Mouse (Mus musculus): ENCODE data around the gene Dlg2.

Dlg2 gene

GRCm38 (mm10) chr7:90476313-90477245, at the start of gene Dlg2:
Gene Dlg2, plus strand, starts transcription at chr7:90476672.
- no peak for DNase-seq (ENCODE audit: low spot score)

- no peak for DNase-seq (ENCODE audit: low spot score)
Observed at GRCm38 (mm10) chr7:90427006-90427405, 49.5 kb upstream of the Dlg2 start.

GRCm38 (mm10) chr7:90432221-90432620, 44.3 kb upstream of the Dlg2 start:
- no peak for DNase-seq (ENCODE audit: low spot score)

- no peak for DNase-seq (ENCODE audit: low spot score)
Observed at GRCm38 (mm10) chr7:90440044-90440443, 36.4 kb upstream of the Dlg2 start.

- no peak for DNase-seq (ENCODE audit: low spot score)
Observed at GRCm38 (mm10) chr7:90442070-90442469, 34.4 kb upstream of the Dlg2 start.

- DNase-seq (ENCODE audit: low spot score): peak; percentile 76
Observed at GRCm38 (mm10) chr7:90442518-90443080, 33.9 kb upstream of the Dlg2 start, which contains the start of gene Crebzf. Gene Crebzf, plus strand, starts transcription at chr7:90442729.

GRCm38 (mm10) chr7:90443101-90444091, 33.1 kb upstream of the Dlg2 start:
- DNase-seq (ENCODE audit: low spot score): peak; percentile 50

- DNase-seq (ENCODE audit: low spot score): no peak
Observed at GRCm38 (mm10) chr7:90444206-90444605, 32.3 kb upstream of the Dlg2 start.

GRCm38 (mm10) chr7:90456149-90456844, 20.2 kb upstream of the Dlg2 start:
- DNase-seq (ENCODE audit: low spot score): no peak

- peak; percentile 59 for DNase-seq (ENCODE audit: low spot score)
Observed at GRCm38 (mm10) chr7:90456845-90457468, 19.5 kb upstream of the Dlg2 start, which contains the start of gene Tmem126a. Gene Tmem126a, minus strand, starts transcription at chr7:90457229.

- no peak for DNase-seq (ENCODE audit: low spot score)
Observed at GRCm38 (mm10) chr7:90457517-90457916, 19.0 kb upstream of the Dlg2 start.

- no peak for DNase-seq (ENCODE audit: low spot score)
Observed at GRCm38 (mm10) chr7:90460330-90460729, 16.1 kb upstream of the Dlg2 start.

- no peak for DNase-seq (ENCODE audit: low spot score)
Observed at GRCm38 (mm10) chr7:90460930-90461329, 15.5 kb upstream of the Dlg2 start.

- no peak for DNase-seq (ENCODE audit: low spot score)
Observed at GRCm38 (mm10) chr7:90461441-90461840, 15.0 kb upstream of the Dlg2 start.

GRCm38 (mm10) chr7:90473511-90473910, 3.0 kb upstream of the Dlg2 start:
- no peak for DNase-seq (ENCODE audit: low spot score)

- DNase-seq (ENCODE audit: low spot score): peak; percentile 97
Observed at GRCm38 (mm10) chr7:90475793-90476312, 619 bp upstream of the Dlg2 start, which contains the start of gene Tmem126b. Gene Tmem126b, minus strand, starts transcription at chr7:90476001.

GRCm38 (mm10) chr7:90482607-90483006, 6.1 kb downstream of the Dlg2 start:
- no peak for DNase-seq (ENCODE audit: low spot score)

GRCm38 (mm10) chr7:90508124-90508523, 31.7 kb downstream of the Dlg2 start:
- DNase-seq (ENCODE audit: low spot score): no peak

- no peak for DNase-seq (ENCODE audit: low spot score)
Observed at GRCm38 (mm10) chr7:90512293-90512692, 35.8 kb downstream of the Dlg2 start.

All from ovary, postnatal 10 days (tissue).